Mouse (Mus musculus): ENCODE results near the gene Coro2a.
"Not testable (repeated sequence)": the region's sequence is repeated elsewhere in the genome, so short reads cannot be mapped to it uniquely, and the experiment has no call there.

DNA sequence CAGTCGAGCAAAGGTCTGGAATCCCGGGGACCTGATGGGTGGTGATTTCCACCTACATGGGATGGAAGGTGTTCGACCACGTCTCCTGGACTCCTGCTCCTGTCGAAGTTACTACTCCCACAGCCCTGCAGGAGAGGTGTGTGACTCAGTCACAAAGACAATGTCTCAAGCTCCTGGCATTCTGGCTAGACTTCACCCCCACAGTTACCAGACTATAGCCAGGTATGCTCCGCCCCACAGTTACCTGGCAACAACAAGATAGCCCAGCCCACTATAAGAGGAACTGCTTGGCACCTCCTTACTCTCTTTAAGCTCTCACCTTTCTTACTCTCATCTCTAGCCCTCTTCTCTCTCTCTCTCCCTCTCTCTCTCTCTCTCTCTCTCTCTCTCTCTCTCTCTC, 31.6 kb upstream of the Coro2a start:
- TF ChIP-seq EP300, CTCF (IDR thresholded peaks at IDR 0.05; ENCODE audit: low read depth): not testable (repeated sequence)
